Mouse (Mus musculus): Measurements from ENCODE around the gene Supt7l. TPM values are rescaled to one million over a fixed set of nuclear protein-coding genes. Genes with fewer than 3 reads are reported as not detected.
A peak's percentile ranks its signal among the peaks of the same experiment; 100 is the strongest.
"Not testable (repeated sequence)": the region's sequence is repeated elsewhere in the genome, so short reads cannot be mapped to it uniquely, and the experiment has no call there.

The Supt7l gene
- 25.1 and 27.8 TPM in 2 replicates for polyA plus RNA-seq (2015; fragmentation: Nextera tagmentation; extraction: Ambion mirVana)

GRCm38 (mm10) chr5:31527707-31528106, at the start of gene Supt7l:
TSS of gene Supt7l (minus strand) at chr5:31527807.
- Histone ChIP-seq H3K36me3 (ENCODE audit: control insufficient read depth, insufficient read depth, low read length) (peaks cover 18% of the 10 kb centered on the region), H3K4me1 (ENCODE audit: control insufficient read depth, insufficient read depth, low read length) (peaks cover 29% of the 10 kb centered on the region), H3K9ac (ENCODE audit: low read depth, low read length) (peak within 1 kb of the TSS; percentile 78), H3K27ac (ENCODE audit: low read length) (peak within 1 kb of the TSS; percentile 84), H3K4me3 (ENCODE audit: low read depth, low read length) (peak within 1 kb of the TSS; percentile 92), H3K4me2 (ENCODE audit: low read length) (peak within 1 kb of the TSS; percentile 100)
- H3K9me3 ChIP-seq (replicated peaks; ENCODE audit: control insufficient read depth, low read length, poor library complexity, severe bottlenecking); ATAC-seq; H3K27me3 ChIP-seq (ENCODE audit: control insufficient read depth, insufficient read depth, low read depth, low read length): not testable (repeated sequence)
- 82% methylated on average over 11 of the region's 11 CpGs for WGBS

GRCm38 (mm10) chr5:31576539-31576975, 49.0 kb upstream of the Supt7l start:
- Histone ChIP-seq H3K4me1 (ENCODE audit: control insufficient read depth, insufficient read depth, low read length) (no peaks in the 10 kb centered on the region), H3K27me3 (ENCODE audit: control insufficient read depth, insufficient read depth, low read depth, low read length) (no peaks in the 10 kb centered on the region), H3K27ac (ENCODE audit: low read length) (no peak overlapping the region), H3K9ac (ENCODE audit: low read depth, low read length) (no peak overlapping the region), H3K36me3 (ENCODE audit: control insufficient read depth, insufficient read depth, low read length) (no peaks in the 10 kb centered on the region), H3K4me3 (ENCODE audit: low read depth, low read length) (no peak overlapping the region), H3K4me2 (ENCODE audit: low read length) (no peak overlapping the region), H3K9me3 (replicated peaks; ENCODE audit: control insufficient read depth, low read length, poor library complexity, severe bottlenecking) (no peaks in the 10 kb centered on the region)
- WGBS: 85% methylated on average over 7 of the region's 7 CpGs
- no peak for ATAC-seq

GRCm38 (mm10) chr5:31573722-31574121, 46.1 kb upstream of the Supt7l start:
- H3K36me3 ChIP-seq (ENCODE audit: control insufficient read depth, insufficient read depth, low read length): no peaks in the 10 kb centered on the region
- H3K9me3 ChIP-seq (replicated peaks; ENCODE audit: control insufficient read depth, low read length, poor library complexity, severe bottlenecking): no peaks in the 10 kb centered on the region
- WGBS: 92% methylated on average over 3 of the region's 3 CpGs
- H3K4me3 ChIP-seq (ENCODE audit: low read depth, low read length): no peak overlapping the region
- no peak overlapping the region for H3K27ac ChIP-seq (ENCODE audit: low read length)
- peaks cover 5% of the 10 kb centered on the region for H3K4me1 ChIP-seq (ENCODE audit: control insufficient read depth, insufficient read depth, low read length)
- ATAC-seq: no peak
- H3K4me2 ChIP-seq (ENCODE audit: low read length): no peak overlapping the region
- no peaks in the 10 kb centered on the region for H3K27me3 ChIP-seq (ENCODE audit: control insufficient read depth, insufficient read depth, low read depth, low read length)
- H3K9ac ChIP-seq (ENCODE audit: low read depth, low read length): no peak overlapping the region

GRCm38 (mm10) chr5:31571023-31571608, 43.5 kb upstream of the Supt7l start:
- H3K4me2 ChIP-seq (ENCODE audit: low read length): peak overlapping the region; percentile 48
- no peaks in the 10 kb centered on the region for H3K9me3 ChIP-seq (replicated peaks; ENCODE audit: control insufficient read depth, low read length, poor library complexity, severe bottlenecking)
- no peak for ATAC-seq
- H3K4me1 ChIP-seq (ENCODE audit: control insufficient read depth, insufficient read depth, low read length): peaks cover 5% of the 10 kb centered on the region
- H3K4me3 ChIP-seq (ENCODE audit: low read depth, low read length): peak overlapping the region; percentile 16
- H3K27ac ChIP-seq (ENCODE audit: low read length): 0 out of 2 replicates have a peak overlapping the region, but pooled peaks have one; percentile 50
- peak overlapping the region; percentile 50 for H3K9ac ChIP-seq (ENCODE audit: low read depth, low read length)
- 7% methylated on average over 20 of the region's 20 CpGs for WGBS
- no peaks in the 10 kb centered on the region for H3K36me3 ChIP-seq (ENCODE audit: control insufficient read depth, insufficient read depth, low read length)
- H3K27me3 ChIP-seq (ENCODE audit: control insufficient read depth, insufficient read depth, low read depth, low read length): no peaks in the 10 kb centered on the region

GRCm38 (mm10) chr5:31567951-31568657, 40.5 kb upstream of the Supt7l start:
- H3K27me3 ChIP-seq (ENCODE audit: control insufficient read depth, insufficient read depth, low read depth, low read length): no peaks in the 10 kb centered on the region
- peaks cover 5% of the 10 kb centered on the region for H3K4me1 ChIP-seq (ENCODE audit: control insufficient read depth, insufficient read depth, low read length)
- 78% methylated on average over 5 of the region's 5 CpGs for WGBS
- H3K9ac ChIP-seq (ENCODE audit: low read depth, low read length): no peak overlapping the region
- no peak overlapping the region for H3K27ac ChIP-seq (ENCODE audit: low read length)
- no peaks in the 10 kb centered on the region for H3K9me3 ChIP-seq (replicated peaks; ENCODE audit: control insufficient read depth, low read length, poor library complexity, severe bottlenecking)
- no peak overlapping the region for H3K4me2 ChIP-seq (ENCODE audit: low read length)
- H3K4me3 ChIP-seq (ENCODE audit: low read depth, low read length): no peak overlapping the region
- H3K36me3 ChIP-seq (ENCODE audit: control insufficient read depth, insufficient read depth, low read length): no peaks in the 10 kb centered on the region
- ATAC-seq: no peak

GRCm38 (mm10) chr5:31566457-31566856, 38.9 kb upstream of the Supt7l start:
- ATAC-seq: no peak
- Histone ChIP-seq H3K9ac (ENCODE audit: low read depth, low read length) (no peak overlapping the region), H3K9me3 (replicated peaks; ENCODE audit: control insufficient read depth, low read length, poor library complexity, severe bottlenecking) (no peaks in the 10 kb centered on the region), H3K4me3 (ENCODE audit: low read depth, low read length) (no peak overlapping the region), H3K4me1 (ENCODE audit: control insufficient read depth, insufficient read depth, low read length) (peaks cover 5% of the 10 kb centered on the region), H3K36me3 (ENCODE audit: control insufficient read depth, insufficient read depth, low read length) (no peaks in the 10 kb centered on the region), H3K27ac (ENCODE audit: low read length) (no peak overlapping the region), H3K27me3 (ENCODE audit: control insufficient read depth, insufficient read depth, low read depth, low read length) (no peaks in the 10 kb centered on the region), H3K4me2 (ENCODE audit: low read length) (no peak overlapping the region)
- 57% methylated on average over 3 of the region's 3 CpGs for WGBS

GRCm38 (mm10) chr5:31566026-31566425, 38.4 kb upstream of the Supt7l start:
- H3K9ac ChIP-seq (ENCODE audit: low read depth, low read length): no peak overlapping the region
- 68% methylated on average over 7 of the region's 7 CpGs for WGBS
- no peak for ATAC-seq
- no peaks in the 10 kb centered on the region for H3K27me3 ChIP-seq (ENCODE audit: control insufficient read depth, insufficient read depth, low read depth, low read length)
- peaks cover 3% of the 10 kb centered on the region for H3K4me1 ChIP-seq (ENCODE audit: control insufficient read depth, insufficient read depth, low read length)
- no peaks in the 10 kb centered on the region for H3K9me3 ChIP-seq (replicated peaks; ENCODE audit: control insufficient read depth, low read length, poor library complexity, severe bottlenecking)
- H3K27ac ChIP-seq (ENCODE audit: low read length): no peak overlapping the region
- H3K4me2 ChIP-seq (ENCODE audit: low read length): no peak overlapping the region
- H3K4me3 ChIP-seq (ENCODE audit: low read depth, low read length): no peak overlapping the region
- H3K36me3 ChIP-seq (ENCODE audit: control insufficient read depth, insufficient read depth, low read length): no peaks in the 10 kb centered on the region

- no peak overlapping the region for H3K27ac ChIP-seq (ENCODE audit: low read length)
- no peaks in the 10 kb centered on the region for H3K4me1 ChIP-seq (ENCODE audit: control insufficient read depth, insufficient read depth, low read length)
- H3K27me3 ChIP-seq (ENCODE audit: control insufficient read depth, insufficient read depth, low read depth, low read length): no peaks in the 10 kb centered on the region
- no peak for ATAC-seq
- H3K9me3 ChIP-seq (replicated peaks; ENCODE audit: control insufficient read depth, low read length, poor library complexity, severe bottlenecking): no peaks in the 10 kb centered on the region
- no peak overlapping the region for H3K4me3 ChIP-seq (ENCODE audit: low read depth, low read length)
- no peaks in the 10 kb centered on the region for H3K36me3 ChIP-seq (ENCODE audit: control insufficient read depth, insufficient read depth, low read length)
- 93% methylated on average over 4 of the region's 4 CpGs for WGBS
- no peak overlapping the region for H3K4me2 ChIP-seq (ENCODE audit: low read length)
- H3K9ac ChIP-seq (ENCODE audit: low read depth, low read length): no peak overlapping the region
Measured at GRCm38 (mm10) chr5:31564976-31565375, 37.4 kb upstream of the Supt7l start.

GRCm38 (mm10) chr5:31563905-31564304, 36.3 kb upstream of the Supt7l start:
- peaks cover 3% of the 10 kb centered on the region; the same call in 1 of the 2 replicates for H3K36me3 ChIP-seq (ENCODE audit: control insufficient read depth, insufficient read depth, low read length)
- H3K9ac ChIP-seq (ENCODE audit: low read depth, low read length): no peak overlapping the region
- no peak overlapping the region for H3K27ac ChIP-seq (ENCODE audit: low read length)
- H3K4me2 ChIP-seq (ENCODE audit: low read length): no peak overlapping the region
- H3K27me3 ChIP-seq (ENCODE audit: control insufficient read depth, insufficient read depth, low read depth, low read length): no peaks in the 10 kb centered on the region
- ATAC-seq: no peak
- WGBS: 45% methylated on average over 7 of the region's 7 CpGs
- H3K4me1 ChIP-seq (ENCODE audit: control insufficient read depth, insufficient read depth, low read length): no peaks in the 10 kb centered on the region
- no peaks in the 10 kb centered on the region for H3K9me3 ChIP-seq (replicated peaks; ENCODE audit: control insufficient read depth, low read length, poor library complexity, severe bottlenecking)
- no peak overlapping the region for H3K4me3 ChIP-seq (ENCODE audit: low read depth, low read length)

Data from midbrain, embryonic 16.5 days (tissue).